Mouse (Mus musculus) kidney, adult 2 months (tissue): ENCODE data around the gene BC051019.

Experiments used
- CTCF ChIP-seq: fragments of 200-500 bp; conservative IDR thresholded peaks from 2 replicates; pipeline ENCODE4 v1.5.1; 2011; ENCODE audit warnings: low read depth, mild to moderate bottlenecking, control low read depth, low read length, moderate library complexity, mixed read lengths; ENCODE audit not compliant: insufficient read depth, insufficient read length
- POLR2A ChIP-seq: fragments of 200-500 bp; IDR thresholded peaks from one replicate; pipeline ENCODE4 v1.6.1; 2011; ENCODE audit warnings: low read depth, low read length, control low read depth

DNA sequence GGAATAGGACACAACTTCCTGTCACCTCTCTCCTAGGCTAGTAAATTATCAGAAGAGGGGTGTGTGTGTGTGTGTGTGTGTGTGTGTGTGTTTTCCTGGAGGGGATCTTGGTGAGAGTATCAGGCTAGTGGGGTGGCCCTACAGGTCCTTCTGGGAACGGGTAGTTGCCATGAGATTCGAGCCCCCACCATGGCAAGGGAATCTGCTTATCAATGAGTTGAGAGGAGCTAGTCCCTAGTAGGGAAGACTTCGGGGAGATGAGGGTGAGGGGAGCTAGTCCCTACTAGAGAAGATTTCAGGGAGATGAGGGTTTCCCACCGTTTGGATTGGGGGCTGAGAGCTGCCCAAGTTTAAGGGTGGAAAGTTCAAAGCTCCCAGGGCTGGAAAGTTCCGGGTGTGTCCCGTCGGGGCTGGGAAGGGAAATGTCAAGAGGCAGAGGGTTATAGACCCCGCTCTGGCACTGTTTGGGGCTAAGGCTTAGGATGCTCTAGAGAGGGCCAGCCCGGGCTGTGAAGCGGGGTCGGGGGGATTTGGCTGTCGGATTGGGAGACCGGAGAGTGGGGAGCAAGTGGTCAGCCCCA, 27.9 kb upstream of the BC051019 start:
- TF ChIP-seq CTCF (no peak), POLR2A (no peak)
